8 mouse cellular contexts compared by ENCODE assay signal in the genomic region with DNA sequence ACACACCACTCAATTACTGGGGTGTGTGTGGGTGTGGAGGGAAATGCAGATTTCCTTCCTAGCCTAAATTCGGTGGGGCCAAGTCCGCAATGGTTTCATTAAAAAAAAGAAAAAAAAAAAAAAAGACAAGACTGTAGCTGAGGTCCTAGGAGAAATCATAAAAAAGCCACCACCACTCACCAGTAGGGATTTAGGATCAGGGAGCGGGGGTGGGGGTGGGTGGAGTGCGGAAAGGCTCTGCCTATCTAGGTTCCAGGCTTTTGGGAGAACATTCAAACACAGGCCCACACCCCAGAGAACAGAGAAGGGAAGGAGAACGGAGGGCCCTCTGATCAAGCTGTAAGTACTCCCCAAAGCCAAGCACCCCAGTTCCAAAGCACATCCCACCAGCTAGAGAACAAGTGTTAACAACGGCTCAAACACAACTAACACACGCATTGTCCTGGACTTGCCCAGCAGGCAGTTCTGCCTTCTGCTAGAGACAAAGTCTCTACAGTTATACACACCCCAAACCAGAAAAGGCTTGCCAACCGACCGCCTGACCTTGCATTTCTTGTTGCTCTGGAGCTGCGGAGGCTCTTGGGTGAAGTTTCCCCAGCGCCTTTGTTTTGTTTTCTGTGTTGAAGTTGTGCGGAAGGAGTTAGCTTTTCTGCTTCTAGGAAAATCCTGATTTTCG. TPM values are rescaled to one million over a fixed set of nuclear protein-coding genes. Genes with fewer than 3 reads are reported as not detected.
DNase-seq lines count a peak whose midpoint lies in the region; ATAC-seq and TF ChIP-seq lines count a peak whose summit lies in the region.

No protein-coding gene starts in this region.

- H3K4me1 ChIP-seq in kidney, embryonic 15.5 days = peaks cover 36% of the 10 kb centered on the region
- H3K4me1 ChIP-seq in E14TG2a.4 (replicated peaks; ENCODE audit: low read depth, low read length) = peaks cover 65% of the 10 kb centered on the region
- H3K4me1 ChIP-seq in heart, embryonic 13.5 days = peaks cover 36% of the 10 kb centered on the region
- peaks cover 13% of the 10 kb centered on the region for H3K4me1 ChIP-seq in limb, embryonic 11.5 days (ENCODE audit: control insufficient read depth, insufficient read depth, low read length)
- H3K4me1 ChIP-seq in midbrain, embryonic 14.5 days (ENCODE audit: control insufficient read depth, insufficient read depth, low read length) = peaks cover 23% of the 10 kb centered on the region

- no peaks in the 10 kb centered on the region for H3K9me3 ChIP-seq in kidney, embryonic 15.5 days (replicated peaks)
- H3K9me3 ChIP-seq in E14TG2a.4 (ENCODE audit: low read length) = no peaks in the 10 kb centered on the region
- H3K9me3 ChIP-seq in heart, embryonic 13.5 days = no peaks in the 10 kb centered on the region
- H3K9me3 ChIP-seq in limb, embryonic 11.5 days (ENCODE audit: control insufficient read depth, low read length) = no peaks in the 10 kb centered on the region
- H3K9me3 ChIP-seq in midbrain, embryonic 14.5 days (ENCODE audit: control insufficient read depth, low read length) = no peaks in the 10 kb centered on the region

- no peak for DNase-seq in kidney, adult 11 months
- DNase-seq in c-Kit-positive CD71-positive TER-119-negative erythroid progenitor cells, embryonic 14.5 days (ENCODE audit: low read depth) = peak; percentile 40
- peak; percentile 57 for DNase-seq in limb, embryonic 11.5 days (ENCODE audit: low spot score)
- no peak for DNase-seq in midbrain, embryonic 14.5 days
- DNase-seq in right cerebral cortex, postnatal 14 days = no peak

- H3K27me3 ChIP-seq in kidney, embryonic 15.5 days = no peaks in the 10 kb centered on the region
- H3K27me3 ChIP-seq in E14TG2a.4 (ENCODE audit: insufficient read depth, low read length) = no peaks in the 10 kb centered on the region
- H3K27me3 ChIP-seq in heart, embryonic 13.5 days (replicated peaks) = no peaks in the 10 kb centered on the region
- no peaks in the 10 kb centered on the region for H3K27me3 ChIP-seq in limb, embryonic 11.5 days (ENCODE audit: control insufficient read depth, insufficient read depth, low read length)
- no peaks in the 10 kb centered on the region for H3K27me3 ChIP-seq in midbrain, embryonic 14.5 days (ENCODE audit: control insufficient read depth, insufficient read depth, low read length)

- H3K27ac ChIP-seq in kidney, embryonic 15.5 days = peak overlapping the region; percentile 97
- peak overlapping the region; percentile 95 for H3K27ac ChIP-seq in heart, embryonic 13.5 days (replicated peaks)
- H3K27ac ChIP-seq in limb, embryonic 11.5 days (replicated peaks; ENCODE audit: low read depth, low read length) = peak overlapping the region; percentile 75
- peak overlapping the region; percentile 89 for H3K27ac ChIP-seq in midbrain, embryonic 14.5 days (replicated peaks; ENCODE audit: low read depth, low read length)

- TF ChIP-seq CTCF in E14TG2a.4 (conservative IDR thresholded peaks at IDR 0.05; ENCODE audit: low read length) = no peak

- ATAC-seq in kidney, embryonic 15.5 days (replicated peaks; ENCODE audit: low FRiP score) = 0 out of 2 replicates have a peak, but pooled peaks have one; percentile 20
- no peak for ATAC-seq in heart, embryonic 13.5 days (ENCODE audit: extremely low read depth, insufficient number of reproducible peaks, low FRiP score, low TSS enrichment)
- no peak for ATAC-seq in limb, embryonic 11.5 days (ENCODE audit: insufficient number of reproducible peaks, low FRiP score, low TSS enrichment, low read depth)
- no peak for ATAC-seq in midbrain, embryonic 14.5 days (ENCODE audit: low FRiP score, low TSS enrichment)

- peak overlapping the region; percentile 66 for H3K4me2 ChIP-seq in kidney, embryonic 15.5 days
- peak overlapping the region; percentile 91 for H3K4me2 ChIP-seq in heart, embryonic 13.5 days
- H3K4me2 ChIP-seq in limb, embryonic 11.5 days (ENCODE audit: low read depth, severe bottlenecking) = peak overlapping the region; percentile 67
- H3K4me2 ChIP-seq in midbrain, embryonic 14.5 days (ENCODE audit: low read length) = peak overlapping the region; percentile 86

- peak overlapping the region; percentile 56 for H3K4me3 ChIP-seq in kidney, embryonic 15.5 days (replicated peaks)
- H3K4me3 ChIP-seq in E14TG2a.4 (replicated peaks; ENCODE audit: low read length) = peak overlapping the region; percentile 86
- H3K4me3 ChIP-seq in heart, embryonic 13.5 days = peak overlapping the region; percentile 79
- peak overlapping the region; percentile 53 for H3K4me3 ChIP-seq in limb, embryonic 11.5 days (ENCODE audit: low read depth, low read length)
- H3K4me3 ChIP-seq in midbrain, embryonic 14.5 days (replicated peaks; ENCODE audit: low read depth, low read length) = peak overlapping the region; percentile 52

- H3K36me3 ChIP-seq in kidney, embryonic 15.5 days = peaks cover 47% of the 10 kb centered on the region
- peaks cover 53% of the 10 kb centered on the region for H3K36me3 ChIP-seq in E14TG2a.4 (ENCODE audit: insufficient read depth, low read length)
- peaks cover 50% of the 10 kb centered on the region for H3K36me3 ChIP-seq in heart, embryonic 13.5 days
- H3K36me3 ChIP-seq in limb, embryonic 11.5 days (ENCODE audit: control insufficient read depth, insufficient read depth, low read length) = peaks cover 2% of the 10 kb centered on the region; the same call in 1 of the 2 replicates
- H3K36me3 ChIP-seq in midbrain, embryonic 14.5 days (ENCODE audit: control insufficient read depth, insufficient read depth, low read length) = peaks cover 26% of the 10 kb centered on the region

- WGBS in kidney, embryonic 15.5 days = under 1% methylated on average over 13 of the region's 13 CpGs
- WGBS in heart, embryonic 13.5 days = under 1% methylated on average over 13 of the region's 13 CpGs
- WGBS in limb, embryonic 11.5 days = under 1% methylated on average over 13 of the region's 13 CpGs
- WGBS in midbrain, embryonic 14.5 days = 0% methylated on average over 13 of the region's 13 CpGs

- H3K9ac ChIP-seq in kidney, embryonic 15.5 days = peak overlapping the region; percentile 63
- H3K9ac ChIP-seq in heart, embryonic 13.5 days = peak overlapping the region; percentile 93
- H3K9ac ChIP-seq in limb, embryonic 11.5 days (ENCODE audit: low read length) = peak overlapping the region; percentile 67
- peak overlapping the region; percentile 67 for H3K9ac ChIP-seq in midbrain, embryonic 14.5 days (replicated peaks; ENCODE audit: low read length)

RNA-seq across cellular contexts. Expression of gene Grk2, which starts 27.2 kb away (rescaled TPM):
- polyA plus RNA-seq in kidney, embryonic 15.5 days (2015; fragmentation: Nextera tagmentation; extraction: Ambion mirVana) = 15.7 and 17.9 TPM in 2 replicates
- polyA plus RNA-seq in heart, embryonic 13.5 days (2015; fragmentation: Nextera tagmentation; extraction: Ambion mirVana) = 9.4 and 12.9 TPM in 2 replicates
- polyA plus RNA-seq in limb, embryonic 11.5 days (2014; fragmentation: Nextera tagmentation; extraction: Ambion mirVana) = 15.4 and 16.6 TPM in 2 replicates
- 29.0 and 30.0 TPM in 2 replicates for polyA plus RNA-seq in midbrain, embryonic 14.5 days (2014; fragmentation: Nextera tagmentation; extraction: Ambion mirVana)

RNA-seq across cellular contexts. Expression of gene Ankrd13d, which starts 50.3 kb away (rescaled TPM):
- 8.3 and 8.5 TPM in 2 replicates for polyA plus RNA-seq in kidney, embryonic 15.5 days (2015; fragmentation: Nextera tagmentation; extraction: Ambion mirVana)
- polyA plus RNA-seq in heart, embryonic 13.5 days (2015; fragmentation: Nextera tagmentation; extraction: Ambion mirVana) = 1.0 and 1.6 TPM in 2 replicates
- 5.6 and 7.5 TPM in 2 replicates for polyA plus RNA-seq in limb, embryonic 11.5 days (2014; fragmentation: Nextera tagmentation; extraction: Ambion mirVana)
- 34.5 and 39.3 TPM in 2 replicates for polyA plus RNA-seq in midbrain, embryonic 14.5 days (2014; fragmentation: Nextera tagmentation; extraction: Ambion mirVana)

Comparison
In these comparisons a context has a peak if more than half of its experiments do, and no peak if none do; other contexts are left out.
1. DNase-seq: peak in c-Kit-positive CD71-positive TER-119-negative erythroid progenitor cells, embryonic 14.5 days (single experiment) and limb, embryonic 11.5 days (single experiment); none in kidney, adult 11 months (single experiment), midbrain, embryonic 14.5 days (single experiment) and right cerebral cortex, postnatal 14 days (single experiment).
2. Peak in every context shown above with its lines, with median percentiles within 50 percentile points of each other: H3K27ac ChIP-seq, H3K4me2 ChIP-seq, H3K4me3 ChIP-seq and H3K9ac ChIP-seq.